Mouse (Mus musculus) v-Abl transformed pro-B cells (cell line): ENCODE results near the gene Nr2e1.

Source experiments
- in situ Hi-C, 2 experiments: fragments of 400-800 bp; cut with MboI; formaldehyde crosslinking; loops; one replicate each; pipeline ENCODE4 v1.15.1; 2025; ENCODE audit not compliant: unreplicated experiment in 2 of 2

Gene Nr2e1

DNA sequence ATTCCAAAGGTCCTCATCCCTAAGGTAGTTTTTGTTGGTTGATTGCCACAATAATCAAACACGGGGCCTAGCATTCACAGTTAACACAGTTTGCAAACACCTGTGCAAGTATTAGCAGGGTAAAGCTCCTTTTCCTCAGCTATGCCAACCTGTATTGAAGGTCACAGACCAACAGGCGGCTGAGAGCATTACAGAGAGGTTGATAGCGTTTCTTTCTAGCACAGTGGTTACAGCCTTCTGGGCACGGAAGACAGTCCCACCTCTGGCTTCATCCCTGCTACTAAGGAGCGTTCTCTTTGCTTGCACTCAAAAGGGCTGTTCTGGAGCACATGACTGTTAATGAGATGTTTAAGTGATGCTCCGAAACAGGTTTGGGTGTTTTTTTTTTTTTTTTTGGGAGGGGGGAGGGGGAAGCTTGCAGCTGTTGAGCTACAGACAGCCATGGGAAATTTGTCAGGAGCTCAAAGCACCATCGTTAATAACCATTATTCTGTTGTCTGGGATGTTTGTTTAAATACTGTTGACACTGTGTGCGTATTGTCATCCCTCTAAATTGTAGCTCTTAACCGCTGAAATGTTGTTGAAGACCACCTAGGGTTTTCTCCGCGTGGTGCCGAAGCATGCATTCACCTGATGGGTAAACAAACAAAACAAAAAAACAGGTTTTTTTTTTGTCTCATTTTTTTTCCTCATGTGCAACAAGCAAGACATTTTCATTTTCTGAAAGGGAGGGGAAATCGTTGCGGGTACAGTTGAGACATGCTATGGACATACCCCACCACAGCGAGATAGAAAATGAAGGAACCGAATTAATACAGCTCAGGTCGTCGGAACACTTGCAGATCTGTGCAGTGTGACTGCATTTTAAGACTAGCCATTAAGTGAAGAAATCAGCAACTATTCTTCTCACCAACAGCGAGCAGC lies 7.1 kb upstream of the Nr2e1 start:
- in situ Hi-C loops = no loop called here

DNA sequence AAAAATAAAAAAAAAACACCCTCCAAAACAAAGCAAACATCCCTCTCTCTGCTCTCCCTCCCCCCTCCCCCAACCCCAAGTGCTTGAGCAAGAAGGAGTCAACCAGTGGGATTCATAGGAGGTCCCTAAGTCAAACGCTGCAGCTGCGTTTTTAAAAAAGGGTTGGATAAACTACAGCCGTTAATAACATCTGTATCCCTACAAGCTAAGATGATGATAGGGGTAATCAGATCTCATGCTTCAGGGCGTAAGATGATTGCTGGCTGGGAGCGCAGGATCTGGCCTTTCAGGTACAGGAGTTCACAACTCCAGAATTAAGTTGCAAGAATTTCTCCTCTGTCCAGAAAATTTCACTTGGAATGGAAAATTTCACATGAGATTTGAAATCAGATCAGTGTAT lies 6.1 kb upstream of the Nr2e1 start:
- in situ Hi-C loops = no loop called here

DNA sequence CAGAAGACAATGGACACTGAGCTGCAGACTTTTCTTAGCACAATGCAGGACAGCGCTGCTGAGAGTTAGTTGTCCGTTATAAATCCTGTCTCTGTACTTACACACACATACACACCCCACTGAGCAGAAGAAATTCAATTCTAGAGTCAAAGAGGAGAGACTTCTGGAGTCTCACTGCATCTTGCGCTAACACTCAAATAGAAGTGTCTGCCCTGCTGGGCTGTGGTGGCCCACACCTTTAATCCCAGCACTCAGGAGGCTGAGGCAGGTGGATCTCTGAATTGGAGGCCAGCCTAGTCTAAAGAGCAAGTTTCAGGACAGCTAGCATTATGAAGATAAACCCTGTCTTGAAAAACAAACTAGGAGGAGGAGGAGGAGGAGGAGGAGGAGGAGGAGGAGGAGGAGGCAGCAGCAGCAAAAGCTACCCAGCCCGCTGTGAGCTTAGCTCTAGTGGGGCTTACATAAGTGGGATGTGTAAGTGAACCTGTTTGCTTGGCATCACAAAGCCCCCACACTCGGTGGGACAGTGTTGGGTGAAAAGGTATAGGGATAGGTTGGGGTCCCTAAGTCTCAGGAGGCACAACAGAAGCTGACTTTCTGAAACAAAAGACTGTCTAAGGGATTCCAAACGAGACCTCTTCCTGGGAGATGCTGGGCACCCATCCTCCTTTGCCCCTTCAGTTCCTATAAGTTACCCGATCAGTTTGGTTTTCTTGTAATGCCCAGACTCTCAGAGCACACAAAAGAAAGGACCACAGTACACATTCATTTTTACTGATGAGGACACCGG lies 4.7 kb upstream of the Nr2e1 start:
- in situ Hi-C loops = no loop called here

- in situ Hi-C loops = no loop called here
Measured at GRCm38 (mm10) chr10:42585596-42586305, 2.3 kb upstream of the Nr2e1 start.

GRCm38 (mm10) chr10:42585156-42585555 lies 1.7 kb upstream of the Nr2e1 start:
- in situ Hi-C loops = no loop called here

- in situ Hi-C loops = no loop called here
Measured at GRCm38 (mm10) chr10:42584436-42584983, 1.1 kb upstream of the Nr2e1 start.

GRCm38 (mm10) chr10:42583902-42584435 lies 537 bp upstream of the Nr2e1 start:
- in situ Hi-C loops = no loop called here

DNA sequence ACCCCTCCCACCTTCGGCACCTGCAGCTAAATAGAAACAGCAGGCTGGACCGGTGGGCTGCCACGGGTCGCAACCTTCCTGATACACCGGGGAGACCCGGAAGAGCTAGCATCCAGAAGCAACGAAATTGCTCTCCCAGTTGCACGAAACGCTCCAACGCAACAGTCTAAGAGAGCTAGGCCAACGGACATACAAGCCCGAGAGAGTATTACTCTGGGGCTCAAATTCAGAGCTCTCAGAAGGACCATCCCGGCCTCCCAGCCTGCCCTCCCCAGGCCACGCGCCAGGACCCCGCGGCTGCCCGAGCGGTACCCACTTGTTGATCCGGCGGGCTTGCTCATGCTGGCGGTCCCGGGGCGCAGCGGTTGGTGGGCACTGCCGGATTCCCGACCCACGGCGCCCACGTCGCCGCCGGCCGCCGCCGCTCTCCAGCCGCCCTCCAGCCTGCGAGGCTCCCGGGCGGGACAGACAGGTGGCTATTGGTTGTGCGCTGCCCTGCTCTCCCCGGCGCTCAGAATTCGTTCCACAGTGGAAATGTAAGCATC lies 794 bp downstream of the Nr2e1 start:
- in situ Hi-C loops = no loop called here

- in situ Hi-C loops = no loop called here
Measured at GRCm38 (mm10) chr10:42581694-42582565, 1.5 kb downstream of the Nr2e1 start.

- in situ Hi-C loops = no loop called here
Measured at GRCm38 (mm10) chr10:42580951-42581277, 2.5 kb downstream of the Nr2e1 start.

DNA sequence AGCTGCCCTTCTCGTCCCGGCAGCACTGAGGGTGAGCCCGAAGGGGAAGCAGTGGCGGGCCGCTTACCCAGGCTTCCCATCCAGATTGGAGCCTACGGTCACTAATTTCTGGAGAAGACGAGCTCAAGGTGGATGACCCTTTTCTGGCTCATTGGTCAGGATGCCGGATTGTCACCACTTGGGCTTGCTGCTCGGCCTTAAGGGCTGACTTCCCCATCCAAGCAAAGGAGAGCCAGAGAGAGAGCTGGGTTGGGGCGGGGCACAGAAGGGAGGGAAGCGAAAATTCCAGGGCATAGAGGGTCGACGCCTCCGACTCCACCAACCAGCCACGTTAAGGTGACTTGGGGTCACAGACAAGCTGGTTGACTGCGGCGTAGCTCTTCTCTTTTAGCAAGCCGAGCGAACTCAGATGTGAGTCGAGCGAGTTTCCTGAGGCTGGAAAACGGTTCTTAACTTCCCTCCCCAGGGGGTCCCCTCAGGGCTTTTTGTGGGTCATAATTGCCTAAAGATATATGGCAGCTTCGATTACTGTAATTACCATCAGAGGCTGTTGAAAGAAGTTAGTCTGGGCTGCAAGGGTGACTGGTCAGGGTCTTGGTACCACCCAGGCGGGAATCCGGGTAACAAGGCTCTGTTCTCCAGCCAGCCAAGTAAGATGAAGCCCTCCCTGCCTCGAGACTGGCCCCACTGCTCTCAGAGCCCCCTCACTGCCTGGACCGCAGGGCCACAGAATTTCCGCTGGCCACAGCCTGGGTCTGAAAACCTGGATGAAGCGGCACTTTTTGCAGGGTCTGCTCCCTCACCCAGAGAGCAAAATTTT lies 3.1 kb downstream of the Nr2e1 start:
- in situ Hi-C loops = no loop called here

DNA sequence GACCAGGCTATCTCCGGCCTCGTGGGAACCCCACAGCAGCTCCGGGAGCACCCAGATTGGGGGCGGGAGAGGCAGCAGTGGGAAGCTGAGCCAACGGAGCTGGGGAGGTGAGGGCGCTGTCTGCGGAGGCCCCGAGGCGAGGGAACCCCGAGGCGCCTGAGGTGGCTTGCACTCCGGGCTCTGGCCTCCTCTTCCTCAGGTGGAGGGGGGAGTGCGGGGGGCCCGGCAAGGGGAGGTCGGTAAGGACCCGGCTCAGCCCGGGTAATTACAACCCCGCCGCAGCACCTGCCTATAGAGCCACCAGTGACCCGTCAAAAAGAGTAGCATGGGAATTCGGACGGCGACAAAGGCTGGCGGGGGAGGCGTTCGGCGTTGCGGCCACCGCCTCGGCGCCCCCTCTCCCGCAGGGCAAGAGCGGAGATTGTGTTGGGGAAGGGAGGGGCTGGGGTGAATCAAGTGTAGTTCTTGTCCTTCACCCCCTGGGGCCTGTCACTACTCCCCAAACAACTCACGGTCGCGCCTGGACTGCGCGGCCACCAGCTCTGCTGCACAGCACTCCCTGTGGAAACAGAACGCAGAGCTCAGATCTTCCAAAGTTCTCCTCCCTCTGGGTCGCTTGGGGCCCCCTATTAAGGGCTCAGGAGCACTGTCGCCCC lies 3.8 kb downstream of the Nr2e1 start:
- in situ Hi-C loops = no loop called here

- in situ Hi-C loops = no loop called here
Measured at GRCm38 (mm10) chr10:42578698-42579474, 4.5 kb downstream of the Nr2e1 start.

DNA sequence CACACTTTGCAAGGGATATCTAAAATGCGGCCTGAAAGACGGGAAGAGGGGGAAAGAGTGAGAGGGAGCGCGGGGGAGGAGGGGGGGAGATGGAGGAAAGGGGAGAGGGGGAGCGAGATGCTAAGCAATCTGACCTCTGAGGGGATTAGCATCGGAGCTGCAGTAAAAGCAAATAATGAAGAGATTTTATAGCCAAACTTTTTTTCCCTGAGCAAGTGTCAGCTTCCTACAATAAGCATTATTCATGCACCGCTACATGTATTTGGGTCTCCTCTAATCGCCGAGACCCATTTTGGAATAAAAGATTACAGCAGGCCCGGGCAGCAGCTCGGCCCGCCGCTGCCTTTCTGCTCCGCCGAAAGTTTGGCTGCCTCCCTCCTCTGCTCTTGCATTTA lies 5.2 kb downstream of the Nr2e1 start:
- in situ Hi-C loops = no loop called here

GRCm38 (mm10) chr10:42577525-42578280 lies 5.7 kb downstream of the Nr2e1 start:
- in situ Hi-C loops = no loop called here

GRCm38 (mm10) chr10:42574639-42575038 lies 8.8 kb downstream of the Nr2e1 start:
- in situ Hi-C loops = no loop called here

DNA sequence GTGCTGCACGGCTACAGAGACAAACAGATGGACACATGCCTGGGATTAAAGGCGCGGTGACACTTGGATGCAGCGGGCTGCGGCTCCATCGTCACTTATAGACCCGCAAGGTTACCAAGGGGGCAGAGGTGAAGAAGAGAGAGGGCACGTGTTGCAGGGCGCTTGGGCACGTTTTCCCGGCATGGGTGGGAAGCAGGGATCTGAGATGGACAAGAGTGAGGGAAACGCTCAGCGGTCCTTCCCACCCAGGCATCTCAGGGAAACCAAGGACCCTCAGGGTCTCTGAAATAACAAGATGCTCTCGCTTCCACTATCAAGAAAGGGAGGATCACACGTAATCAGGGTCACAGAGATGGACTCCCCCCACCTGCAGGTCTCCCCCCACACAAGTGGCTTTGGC lies 10.5 kb downstream of the Nr2e1 start:
- in situ Hi-C loops = no loop called here
